Mouse (Mus musculus) limb, embryonic 12.5 days (tissue): ENCODE measurements at regions not wholly inside any gene's neighbourhood (a gene's known extent, or its start where the extent isn't known, plus 50 kb on each side); places are given as distances from the start of the nearest gene placed in this dataset.

ENCODE experiments used
- ATAC-seq: fragments of 200-750 bp; cut with Nextera tagmentation; 2 replicates; pipeline ENCODE4 v1.8.0; 2017; ENCODE audit warnings: low read depth, moderate TSS enrichment; ENCODE audit not compliant: insufficient number of reproducible peaks, insufficient read depth, low FRiP score, low TSS enrichment
- H3K27ac ChIP-seq: fragments of 300-500 bp; sonication (generic); 2 replicates; pipeline ENCODE4 v1.5.1; 2016; ENCODE audit warnings: mild to moderate bottlenecking, moderate library complexity
- H3K27me3 ChIP-seq: fragments of 300-500 bp; sonication (generic); 2 replicates; pipeline ENCODE4 v1.6.1; 2016; ENCODE audit warnings: mild to moderate bottlenecking, moderate library complexity
- H3K36me3 ChIP-seq: fragments of 300-500 bp; sonication (generic); 2 replicates; pipeline ENCODE4 v1.6.1; 2016; ENCODE audit warnings: mild to moderate bottlenecking, moderate library complexity
- H3K4me1 ChIP-seq: fragments of 300-500 bp; sonication (generic); replicated peaks from 2 replicates; pipeline ENCODE4 v1.6.1; 2016
- H3K4me2 ChIP-seq: fragments of 300-500 bp; sonication (generic); 2 replicates; pipeline ENCODE4 v1.6.1; 2016; ENCODE audit warnings: mild to moderate bottlenecking, moderate library complexity
- H3K4me3 ChIP-seq: fragments of 300-500 bp; sonication (generic); replicated peaks from 2 replicates; pipeline ENCODE4 v1.5.1; 2016; ENCODE audit warnings: mild to moderate bottlenecking
- H3K9ac ChIP-seq: fragments of 300-500 bp; sonication (generic); replicated peaks from 2 replicates; pipeline ENCODE4 v1.6.1; 2016; ENCODE audit warnings: mild to moderate bottlenecking, moderate library complexity
- H3K9me3 ChIP-seq: fragments of 300-500 bp; sonication (generic); 2 replicates; pipeline ENCODE4 v1.6.1; 2016; ENCODE audit warnings: mild to moderate bottlenecking, moderate library complexity
- WGBS: fragments of 180-500 bp; shearing (Covaris S2); methylation state at CpG from one replicate; pipeline ENCODE4 v1.1.7; 2016; 5-methylcytosine and 5-hydroxymethylcytosine counted together

- Histone ChIP-seq H3K36me3 (no peaks in the 10 kb centered on the region), H3K4me2 (no peak overlapping the region), H3K27ac (no peak overlapping the region), H3K9ac (no peak overlapping the region), H3K27me3 (no peaks in the 10 kb centered on the region), H3K4me3 (no peak overlapping the region), H3K4me1 (no peaks in the 10 kb centered on the region), H3K9me3 (no peaks in the 10 kb centered on the region)
- WGBS = 86% methylated on average over 2 of the region's 2 CpGs
- ATAC-seq = no peak
Observed at GRCm38 (mm10) chr13:85498696-85499095, 209.8 kb upstream of the Rasa1 start.

- Histone ChIP-seq H3K27ac (no peak overlapping the region), H3K27me3 (no peaks in the 10 kb centered on the region), H3K4me2 (no peak overlapping the region), H3K4me1 (no peaks in the 10 kb centered on the region), H3K36me3 (no peaks in the 10 kb centered on the region), H3K9ac (no peak overlapping the region), H3K9me3 (no peaks in the 10 kb centered on the region), H3K4me3 (no peak overlapping the region)
- 72% methylated on average over 3 of the region's 3 CpGs for WGBS
- no peak for ATAC-seq
Observed at GRCm38 (mm10) chr13:85484790-85485189, 195.9 kb upstream of the Rasa1 start.

GRCm38 (mm10) chr13:85483348-85483747, 194.4 kb upstream of the Rasa1 start:
- ATAC-seq = no peak
- no peak overlapping the region for H3K27ac ChIP-seq
- H3K4me1 ChIP-seq = no peaks in the 10 kb centered on the region
- H3K4me2 ChIP-seq = no peak overlapping the region
- no peaks in the 10 kb centered on the region for H3K36me3 ChIP-seq
- H3K9ac ChIP-seq = no peak overlapping the region
- no peaks in the 10 kb centered on the region for H3K9me3 ChIP-seq
- H3K27me3 ChIP-seq = no peaks in the 10 kb centered on the region
- H3K4me3 ChIP-seq = no peak overlapping the region

- Histone ChIP-seq H3K27ac (no peak overlapping the region), H3K9me3 (no peaks in the 10 kb centered on the region), H3K9ac (no peak overlapping the region), H3K36me3 (no peaks in the 10 kb centered on the region), H3K4me1 (no peaks in the 10 kb centered on the region), H3K4me3 (no peak overlapping the region), H3K4me2 (no peak overlapping the region), H3K27me3 (no peaks in the 10 kb centered on the region)
- 82% methylated on average over 2 of the region's 2 CpGs for WGBS
- ATAC-seq = no peak
Observed at GRCm38 (mm10) chr13:85479405-85479804, 190.5 kb upstream of the Rasa1 start.

- Histone ChIP-seq H3K27me3 (no peaks in the 10 kb centered on the region), H3K36me3 (no peaks in the 10 kb centered on the region), H3K4me2 (no peak overlapping the region), H3K4me3 (no peak overlapping the region), H3K27ac (no peak overlapping the region), H3K9me3 (no peaks in the 10 kb centered on the region), H3K9ac (no peak overlapping the region), H3K4me1 (no peaks in the 10 kb centered on the region)
- ATAC-seq = no peak
- WGBS = 80% methylated on average over 4 of the region's 4 CpGs
Observed at GRCm38 (mm10) chr13:85476274-85476846, 187.4 kb upstream of the Rasa1 start.

GRCm38 (mm10) chr13:85471340-85471739, 182.4 kb upstream of the Rasa1 start:
- no peak overlapping the region for H3K27ac ChIP-seq
- H3K9me3 ChIP-seq = no peaks in the 10 kb centered on the region
- no peak overlapping the region for H3K4me2 ChIP-seq
- no peak overlapping the region for H3K9ac ChIP-seq
- H3K27me3 ChIP-seq = no peaks in the 10 kb centered on the region
- H3K4me1 ChIP-seq = no peaks in the 10 kb centered on the region
- 92% methylated on average over 5 of the region's 5 CpGs for WGBS
- no peaks in the 10 kb centered on the region for H3K36me3 ChIP-seq
- H3K4me3 ChIP-seq = no peak overlapping the region
- ATAC-seq = no peak

GRCm38 (mm10) chr13:85459387-85459786, 170.5 kb upstream of the Rasa1 start:
- Histone ChIP-seq H3K27me3 (no peaks in the 10 kb centered on the region), H3K9me3 (no peaks in the 10 kb centered on the region), H3K4me1 (no peaks in the 10 kb centered on the region), H3K4me3 (no peak overlapping the region), H3K27ac (no peak overlapping the region), H3K4me2 (no peak overlapping the region), H3K9ac (no peak overlapping the region), H3K36me3 (no peaks in the 10 kb centered on the region)
- ATAC-seq = no peak
- WGBS = 79% methylated on average over 3 of the region's 3 CpGs

GRCm38 (mm10) chr13:85458611-85459010, 169.7 kb upstream of the Rasa1 start:
- Histone ChIP-seq H3K27me3 (no peaks in the 10 kb centered on the region), H3K27ac (no peak overlapping the region), H3K36me3 (no peaks in the 10 kb centered on the region), H3K4me1 (no peaks in the 10 kb centered on the region), H3K9me3 (no peaks in the 10 kb centered on the region), H3K4me3 (no peak overlapping the region), H3K9ac (no peak overlapping the region), H3K4me2 (no peak overlapping the region)
- ATAC-seq = no peak

- H3K9me3 ChIP-seq = no peaks in the 10 kb centered on the region
- H3K27me3 ChIP-seq = no peaks in the 10 kb centered on the region
- no peak overlapping the region for H3K9ac ChIP-seq
- H3K27ac ChIP-seq = no peak overlapping the region
- H3K36me3 ChIP-seq = no peaks in the 10 kb centered on the region
- H3K4me1 ChIP-seq = no peaks in the 10 kb centered on the region
- H3K4me2 ChIP-seq = no peak overlapping the region
- ATAC-seq = no peak
- no peak overlapping the region for H3K4me3 ChIP-seq
- WGBS = 90% methylated on average over 1 of the region's 1 CpGs
Observed at GRCm38 (mm10) chr13:85439581-85439980, 150.7 kb upstream of the Rasa1 start.

- Histone ChIP-seq H3K9ac (no peak overlapping the region), H3K4me3 (no peak overlapping the region), H3K4me2 (no peak overlapping the region), H3K9me3 (no peaks in the 10 kb centered on the region), H3K4me1 (no peaks in the 10 kb centered on the region), H3K27me3 (no peaks in the 10 kb centered on the region), H3K36me3 (no peaks in the 10 kb centered on the region), H3K27ac (no peak overlapping the region)
- no peak for ATAC-seq
Observed at GRCm38 (mm10) chr13:85437875-85438274, 148.9 kb upstream of the Rasa1 start.

- Histone ChIP-seq H3K4me3 (no peak overlapping the region), H3K4me1 (no peaks in the 10 kb centered on the region), H3K9ac (no peak overlapping the region), H3K9me3 (no peaks in the 10 kb centered on the region), H3K36me3 (no peaks in the 10 kb centered on the region), H3K27me3 (no peaks in the 10 kb centered on the region), H3K27ac (no peak overlapping the region), H3K4me2 (no peak overlapping the region)
- ATAC-seq = no peak
- WGBS = 84% methylated on average over 4 of the region's 4 CpGs
Observed at GRCm38 (mm10) chr13:85437009-85437408, 148.1 kb upstream of the Rasa1 start.

- Histone ChIP-seq H3K4me1 (no peaks in the 10 kb centered on the region), H3K27me3 (no peaks in the 10 kb centered on the region), H3K9ac (no peak overlapping the region), H3K9me3 (no peaks in the 10 kb centered on the region), H3K4me3 (no peak overlapping the region), H3K4me2 (no peak overlapping the region), H3K36me3 (no peaks in the 10 kb centered on the region), H3K27ac (no peak overlapping the region)
- no peak for ATAC-seq
- WGBS = 82% methylated on average over 1 of the region's 1 CpGs
Observed at GRCm38 (mm10) chr13:85436254-85436653, 147.3 kb upstream of the Rasa1 start.
